Mouse (Mus musculus) left cerebral cortex, adult 8-10 months (tissue): ENCODE results near the gene Gm21173. TPM values are rescaled to one million over a fixed set of nuclear protein-coding genes. Genes with fewer than 3 reads are reported as not detected.
"Not testable (repeated sequence)": the region's sequence is repeated elsewhere in the genome, so short reads cannot be mapped to it uniquely, and the experiment has no call there.

Experiments used
- DNase-seq, 2 experiments: peaks; one replicate each; pipeline ENCODE4 v3.0.0; 2022; ENCODE audit warnings: low spot score in 2 of 2
- total RNA-seq, 4 experiments: library from RNA; stranded (reverse); gene quantifications; 2 replicates each; pipeline ENCODE4 v1.2.4; 2022

Gene Gm21173
- not detected for total RNA-seq

GRCm38 (mm10) chrY:76761300-76761699 is at the start of gene Gm21173:
Gm21173 (plus strand) TSS chrY:76761600.
- DNase-seq: not testable (repeated sequence)
